Mouse (Mus musculus): ENCODE data around the gene Pcyt2. TPM values are rescaled to one million over a fixed set of nuclear protein-coding genes. Genes with fewer than 3 reads are reported as not detected.

Gene Pcyt2
- total and polyA plus RNA-seq, 2 experiments from 2014 or later: 69.6 to 76.7 TPM

DNA sequence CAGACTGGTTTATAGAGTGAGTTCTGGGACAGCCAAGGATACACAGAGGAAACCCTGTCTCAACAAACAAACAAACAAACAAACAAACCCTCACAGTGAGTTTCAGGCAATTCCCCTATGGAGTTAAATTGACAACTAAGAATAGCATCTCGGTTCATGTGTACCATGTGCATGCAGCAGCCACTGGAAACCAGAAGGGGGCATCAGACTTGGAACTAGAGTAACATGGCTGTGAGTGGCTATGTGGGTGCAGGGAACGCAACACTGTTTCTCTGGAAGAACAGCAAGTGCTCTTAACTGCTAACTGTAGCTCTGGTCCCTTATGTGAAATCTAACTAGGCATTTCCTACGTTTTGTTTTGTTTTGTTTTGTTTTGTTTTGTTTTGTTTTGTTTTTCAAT, 34.1 kb upstream of the Pcyt2 start:
- no peaks in the 10 kb centered on the region for H3K36me3 ChIP-seq (replicated peaks; ENCODE audit: control insufficient read depth, insufficient read depth, low read length)
- H3K4me1 ChIP-seq (ENCODE audit: control insufficient read depth, insufficient read depth): peaks cover 2% of the 10 kb centered on the region; the same call in 1 of the 2 replicates
- no peak overlapping the region for H3K9ac ChIP-seq (replicated peaks; ENCODE audit: low read depth, low read length)
- peak; percentile 24; the same call in 1 of the 2 replicates for TF ChIP-seq CTCF (IDR thresholded peaks at IDR 0.05; ENCODE audit: low read depth)
- no peak for TF ChIP-seq EP300 (IDR thresholded peaks at IDR 0.05; ENCODE audit: low read depth)
- peaks cover 6% of the 10 kb centered on the region; the same call in 1 of the 2 replicates for H3K27me3 ChIP-seq (ENCODE audit: control insufficient read depth, insufficient read depth, low read length)
- no peak overlapping the region for H3K4me3 ChIP-seq (ENCODE audit: low read depth, low read length)
- no peak overlapping the region for H3K4me2 ChIP-seq (ENCODE audit: low read depth, low read length)
- 71% methylated on average over 3 of the region's 3 CpGs for WGBS
- H3K9me3 ChIP-seq (replicated peaks; ENCODE audit: control insufficient read depth, low read length): no peaks in the 10 kb centered on the region
- ATAC-seq (ENCODE audit: insufficient read depth, low read depth) (no peak), DNase-seq (ENCODE audit: low spot score) (no peak)
- H3K27ac ChIP-seq (ENCODE audit: low read depth): no peak overlapping the region

DNA sequence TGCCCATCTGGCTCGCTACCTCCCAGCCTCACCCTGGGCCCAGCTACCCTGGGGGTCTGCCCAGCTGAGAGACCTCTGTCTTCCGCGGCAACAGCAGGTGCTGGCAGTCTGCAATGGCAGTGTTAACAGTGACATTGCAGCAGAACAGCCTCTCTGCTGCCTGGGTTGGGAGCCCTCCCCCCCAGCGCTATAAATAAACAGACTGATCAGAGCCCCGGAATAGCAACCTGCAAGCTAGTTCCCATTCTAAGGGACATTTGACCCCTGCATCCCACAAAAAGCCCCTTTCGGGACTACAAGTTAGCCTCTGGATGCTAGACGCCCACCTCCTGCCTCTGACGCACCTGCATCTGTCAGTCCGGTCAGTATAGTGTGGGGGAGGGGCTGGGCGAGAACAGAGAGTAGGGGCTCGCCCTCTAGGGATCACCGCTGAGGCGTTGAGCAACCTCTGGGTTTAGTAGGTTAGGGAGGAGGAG, 30.3 kb upstream of the Pcyt2 start, which contains the start of gene Myadml2:
Gene Myadml2 (minus strand): TSS at position 158 of the 476 bp plus-strand sequence.
- DNase-seq (ENCODE audit: low spot score) (peak; percentile 80), ATAC-seq (ENCODE audit: insufficient read depth, low read depth) (peak; percentile 83)
- H3K27me3 ChIP-seq (ENCODE audit: control insufficient read depth, insufficient read depth, low read length): no peaks in the 10 kb centered on the region
- TF ChIP-seq CTCF (IDR thresholded peaks at IDR 0.05; ENCODE audit: low read depth) (no peak), EP300 (IDR thresholded peaks at IDR 0.05; ENCODE audit: low read depth) (peak; percentile 44; the same call in 1 of the 2 replicates)
- H3K36me3 ChIP-seq (replicated peaks; ENCODE audit: control insufficient read depth, insufficient read depth, low read length): no peaks in the 10 kb centered on the region
- peak within 1 kb of the TSS; percentile 78 for H3K4me2 ChIP-seq (ENCODE audit: low read depth, low read length)
- H3K9me3 ChIP-seq (replicated peaks; ENCODE audit: control insufficient read depth, low read length): no peaks in the 10 kb centered on the region
- 2% methylated on average over 13 of the region's 13 CpGs for WGBS
- H3K9ac ChIP-seq (replicated peaks; ENCODE audit: low read depth, low read length): peak within 1 kb of the TSS; percentile 79
- peaks cover 18% of the 10 kb centered on the region for H3K4me1 ChIP-seq (ENCODE audit: control insufficient read depth, insufficient read depth)
- peak within 1 kb of the TSS; percentile 97 for H3K27ac ChIP-seq (ENCODE audit: low read depth)
- H3K4me3 ChIP-seq (ENCODE audit: low read depth, low read length): peak within 1 kb of the TSS; percentile 58

DNA sequence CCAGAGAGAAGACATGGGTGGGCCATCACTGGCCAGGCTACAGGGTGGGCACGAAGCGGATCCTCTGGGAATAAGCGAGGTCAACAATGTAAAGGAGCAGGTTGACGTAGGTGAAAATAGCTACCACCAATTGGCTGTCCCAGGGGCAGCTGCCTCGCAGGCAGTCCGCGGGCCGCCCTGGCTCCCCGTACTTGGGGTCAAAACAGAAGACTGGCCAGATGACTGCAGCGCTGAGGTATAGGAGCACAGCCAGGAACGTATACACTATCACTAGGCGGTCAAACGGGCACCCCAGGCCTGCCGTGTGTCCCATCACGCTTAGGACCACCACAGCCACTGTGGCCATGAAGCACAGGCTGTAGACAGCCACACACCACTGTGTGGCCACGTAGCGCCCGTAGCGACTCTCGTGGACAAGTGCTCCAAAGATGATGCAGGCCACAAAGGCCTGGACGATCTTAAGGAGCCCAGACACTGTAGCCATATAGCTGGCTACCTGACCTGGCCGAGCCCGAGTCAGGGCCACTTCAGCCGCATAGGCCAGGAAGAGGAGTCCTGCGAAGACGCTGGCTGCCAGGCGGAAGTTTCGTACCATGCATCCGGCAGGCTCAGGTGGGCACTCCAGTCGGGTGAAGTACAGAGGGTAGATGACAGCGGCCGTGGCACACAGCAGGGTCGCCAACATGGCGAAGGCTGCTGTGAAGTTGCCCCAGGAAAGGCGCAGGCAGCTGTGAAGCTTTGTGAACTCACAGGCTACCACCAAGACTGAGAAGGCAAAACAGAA, 29.5 kb upstream of the Pcyt2 start:
- H3K4me2 ChIP-seq (ENCODE audit: low read depth, low read length): peak overlapping the region; percentile 78
- H3K27ac ChIP-seq (ENCODE audit: low read depth): peak overlapping the region; percentile 97
- WGBS: 60% methylated on average over 35 of the region's 35 CpGs
- no peaks in the 10 kb centered on the region for H3K27me3 ChIP-seq (ENCODE audit: control insufficient read depth, insufficient read depth, low read length)
- DNase-seq (ENCODE audit: low spot score) (no peak), ATAC-seq (ENCODE audit: insufficient read depth, low read depth) (no peak)
- H3K9ac ChIP-seq (replicated peaks; ENCODE audit: low read depth, low read length): peak overlapping the region; percentile 79
- peaks cover 23% of the 10 kb centered on the region for H3K4me1 ChIP-seq (ENCODE audit: control insufficient read depth, insufficient read depth)
- no peaks in the 10 kb centered on the region for H3K36me3 ChIP-seq (replicated peaks; ENCODE audit: control insufficient read depth, insufficient read depth, low read length)
- H3K9me3 ChIP-seq (replicated peaks; ENCODE audit: control insufficient read depth, low read length): no peaks in the 10 kb centered on the region
- H3K4me3 ChIP-seq (ENCODE audit: low read depth, low read length): peak overlapping the region; percentile 58
- TF ChIP-seq EP300 (IDR thresholded peaks at IDR 0.05; ENCODE audit: low read depth): no peak
- TF ChIP-seq CTCF (IDR thresholded peaks at IDR 0.05; ENCODE audit: low read depth): no peak

DNA sequence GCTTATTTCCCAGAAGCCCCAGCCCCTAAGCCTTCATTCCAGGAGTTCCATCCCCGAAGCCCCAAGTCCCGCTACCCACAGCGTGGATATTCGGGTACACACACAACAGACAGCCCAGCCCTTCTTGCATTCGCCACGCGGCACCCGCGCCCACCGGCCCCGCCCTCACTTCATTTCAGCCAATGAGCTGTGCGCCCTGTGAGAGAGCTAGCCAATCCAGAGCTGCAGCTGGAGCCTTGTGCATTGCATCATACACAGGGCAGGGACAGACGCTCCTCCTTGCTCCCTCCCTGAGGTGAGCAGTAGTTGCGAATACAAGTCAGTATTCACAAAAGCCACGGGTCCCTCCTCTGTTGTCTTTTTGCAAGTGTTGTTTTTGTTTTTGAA, 25.9 kb upstream of the Pcyt2 start, which contains the start of gene Pycr1:
Gene Pycr1 (minus strand): TSS at position 169 of the 387 bp plus-strand sequence.
- Histone ChIP-seq H3K27ac (ENCODE audit: low read depth) (no peak within 1 kb of the TSS), H3K4me1 (ENCODE audit: control insufficient read depth, insufficient read depth) (peaks cover 23% of the 10 kb centered on the region), H3K9me3 (replicated peaks; ENCODE audit: control insufficient read depth, low read length) (no peaks in the 10 kb centered on the region), H3K4me2 (ENCODE audit: low read depth, low read length) (peak within 1 kb of the TSS; percentile 95), H3K4me3 (ENCODE audit: low read depth, low read length) (peak within 1 kb of the TSS; percentile 52), H3K27me3 (ENCODE audit: control insufficient read depth, insufficient read depth, low read length) (no peaks in the 10 kb centered on the region), H3K9ac (replicated peaks; ENCODE audit: low read depth, low read length) (peak within 1 kb of the TSS; percentile 62), H3K36me3 (replicated peaks; ENCODE audit: control insufficient read depth, insufficient read depth, low read length) (no peaks in the 10 kb centered on the region)
- DNase-seq (ENCODE audit: low spot score) (peak; percentile 91), ATAC-seq (ENCODE audit: insufficient read depth, low read depth) (peak; percentile 91)
- TF ChIP-seq CTCF (IDR thresholded peaks at IDR 0.05; ENCODE audit: low read depth): no peak
- TF ChIP-seq EP300 (IDR thresholded peaks at IDR 0.05; ENCODE audit: low read depth): no peak
- 0% methylated on average over 15 of the region's 15 CpGs for WGBS

DNA sequence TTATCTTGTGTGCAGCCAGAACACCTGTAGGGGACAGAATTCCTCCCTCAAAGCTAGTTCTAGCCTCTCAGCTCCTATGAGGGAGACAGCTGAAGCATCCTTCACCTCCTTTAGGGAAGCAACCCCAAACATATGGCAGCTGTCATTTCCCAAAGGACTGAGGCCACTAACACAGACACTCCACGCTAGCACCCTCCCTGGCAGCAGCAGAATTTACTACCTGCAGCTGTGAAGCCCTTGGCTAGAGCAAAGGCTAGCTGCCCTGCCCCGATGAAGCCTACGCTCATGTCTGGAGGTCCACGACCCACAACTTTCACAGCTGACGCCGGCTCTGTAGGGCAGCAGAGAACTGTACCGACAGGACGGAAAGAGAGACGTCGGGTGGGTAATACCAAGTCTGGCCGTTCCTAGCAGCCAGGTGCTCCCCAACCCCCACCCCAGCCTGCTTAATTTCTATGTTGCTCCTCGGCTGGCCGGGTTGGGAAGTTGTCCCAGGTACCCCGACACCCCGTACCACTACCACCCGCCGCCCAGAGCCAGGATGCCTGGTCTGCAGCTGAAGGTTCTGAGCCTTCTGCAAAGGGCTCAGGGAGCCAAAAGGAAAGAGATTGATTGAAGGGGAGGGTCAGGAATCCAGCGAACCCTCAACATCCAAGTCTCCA, 25.3 kb upstream of the Pcyt2 start:
- DNase-seq (ENCODE audit: low spot score) (no peak), ATAC-seq (ENCODE audit: insufficient read depth, low read depth) (0 out of 2 replicates have a peak, but pooled peaks have one; percentile 10)
- Histone ChIP-seq H3K27me3 (ENCODE audit: control insufficient read depth, insufficient read depth, low read length) (no peaks in the 10 kb centered on the region), H3K4me1 (ENCODE audit: control insufficient read depth, insufficient read depth) (peaks cover 23% of the 10 kb centered on the region), H3K9me3 (replicated peaks; ENCODE audit: control insufficient read depth, low read length) (no peaks in the 10 kb centered on the region), H3K27ac (ENCODE audit: low read depth) (no peak overlapping the region), H3K36me3 (replicated peaks; ENCODE audit: control insufficient read depth, insufficient read depth, low read length) (no peaks in the 10 kb centered on the region), H3K4me3 (ENCODE audit: low read depth, low read length) (peak overlapping the region; percentile 52), H3K9ac (replicated peaks; ENCODE audit: low read depth, low read length) (peak overlapping the region; percentile 62), H3K4me2 (ENCODE audit: low read depth, low read length) (peak overlapping the region; percentile 95)
- 1% methylated on average over 18 of the region's 18 CpGs for WGBS
- TF ChIP-seq EP300 (IDR thresholded peaks at IDR 0.05; ENCODE audit: low read depth): no peak
- no peak for TF ChIP-seq CTCF (IDR thresholded peaks at IDR 0.05; ENCODE audit: low read depth)
